Mouse (Mus musculus) urinary bladder, postnatal 4 days (tissue): ENCODE measurements around the gene Tcl1b5.

Experiments used
- DNase-seq, 2 experiments: peaks; one replicate each; pipeline ENCODE4 v3.0.0; 2021 to 2022; ENCODE audit warnings: low spot score in 2 of 2

The Tcl1b5 gene

DNA sequence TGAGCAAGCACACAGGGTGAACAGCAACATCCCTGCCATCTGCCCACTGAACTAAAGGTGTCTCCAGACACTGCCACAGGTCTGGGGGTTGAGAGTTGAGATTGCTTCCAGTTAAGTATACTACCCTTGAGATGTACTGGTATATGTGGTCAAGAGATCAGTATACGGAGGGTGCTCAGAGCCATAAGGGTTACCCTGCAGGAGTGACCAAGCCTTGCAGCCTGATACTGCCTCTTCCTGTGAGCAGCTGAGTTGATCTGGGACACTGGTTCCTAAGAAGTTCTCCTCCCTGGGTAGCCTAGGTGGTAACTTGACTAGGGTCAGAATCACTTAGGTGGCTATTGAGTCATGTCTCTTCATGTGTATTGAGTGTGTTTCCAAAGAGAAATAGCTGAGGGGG is 32.3 kb downstream of the Tcl1b5 start:
- no peak for DNase-seq

- DNase-seq, result no peak
These were observed 33.1 kb downstream of the Tcl1b5 start for GRCm38 (mm10) chr12:105209231-105209630.

GRCm38 (mm10) chr12:105217101-105217760 is 41.1 kb downstream of the Tcl1b5 start:
- peak in 1 of 2 experiments; percentile 57 for DNase-seq

GRCm38 (mm10) chr12:105222601-105223319 is 46.6 kb downstream of the Tcl1b5 start, which contains the start of gene Tcl1:
Gene Tcl1 (minus strand): TSS chr12:105222793.
- no peak for DNase-seq

DNA sequence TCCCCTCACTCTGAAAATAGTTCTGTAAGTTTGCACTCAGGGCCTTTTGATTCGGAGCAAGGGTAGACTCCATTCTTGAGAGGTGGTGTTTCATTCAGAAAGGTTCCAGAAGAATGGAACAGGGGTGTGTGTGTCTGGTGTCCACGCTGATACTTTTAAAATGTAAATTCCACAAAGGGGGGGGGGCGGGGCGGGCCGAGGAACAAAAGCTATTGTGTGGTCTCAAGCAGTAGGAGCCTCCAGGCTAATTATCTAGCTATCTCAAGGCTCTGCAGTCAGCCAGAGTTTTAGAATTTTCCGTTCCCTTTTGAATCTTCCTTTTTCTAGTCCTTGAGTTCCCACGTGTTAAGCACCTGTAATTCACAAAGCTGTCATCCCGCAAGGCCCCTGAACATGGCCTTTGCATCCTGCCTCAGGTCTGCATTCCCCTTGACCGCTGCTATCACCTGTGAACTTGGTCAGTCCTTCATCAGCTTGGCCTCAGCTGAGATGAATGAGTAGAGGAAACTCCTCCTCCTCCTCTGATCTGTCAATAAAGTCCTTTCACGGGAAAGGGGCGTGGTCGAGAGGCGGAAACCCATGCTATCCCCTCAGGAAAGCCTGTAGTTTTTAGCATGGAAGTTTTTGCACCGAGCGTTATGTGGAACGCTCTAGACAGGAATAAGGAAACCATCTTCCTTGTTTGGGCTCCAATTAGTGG is 48.6 kb downstream of the Tcl1b5 start:
- DNase-seq, result no peak
